Mouse (Mus musculus) T-helper 2 cell (primary cell): ENCODE measurements around the gene Fam53b.

Source experiments
- in situ Hi-C: fragments of 300-600 bp; cut with MboI, MseI; formaldehyde crosslinking; loops from one replicate; pipeline ENCODE4 v1.15.1; 2025; ENCODE audit warnings: high pct_unique_total_duplicates

Fam53b gene

GRCm38 (mm10) chr7:132813416-132814088 is at the start of gene Fam53b:
TSS of gene Fam53b (minus strand) at chr7:132813886.
- in situ Hi-C loops, result no loop called here

DNA sequence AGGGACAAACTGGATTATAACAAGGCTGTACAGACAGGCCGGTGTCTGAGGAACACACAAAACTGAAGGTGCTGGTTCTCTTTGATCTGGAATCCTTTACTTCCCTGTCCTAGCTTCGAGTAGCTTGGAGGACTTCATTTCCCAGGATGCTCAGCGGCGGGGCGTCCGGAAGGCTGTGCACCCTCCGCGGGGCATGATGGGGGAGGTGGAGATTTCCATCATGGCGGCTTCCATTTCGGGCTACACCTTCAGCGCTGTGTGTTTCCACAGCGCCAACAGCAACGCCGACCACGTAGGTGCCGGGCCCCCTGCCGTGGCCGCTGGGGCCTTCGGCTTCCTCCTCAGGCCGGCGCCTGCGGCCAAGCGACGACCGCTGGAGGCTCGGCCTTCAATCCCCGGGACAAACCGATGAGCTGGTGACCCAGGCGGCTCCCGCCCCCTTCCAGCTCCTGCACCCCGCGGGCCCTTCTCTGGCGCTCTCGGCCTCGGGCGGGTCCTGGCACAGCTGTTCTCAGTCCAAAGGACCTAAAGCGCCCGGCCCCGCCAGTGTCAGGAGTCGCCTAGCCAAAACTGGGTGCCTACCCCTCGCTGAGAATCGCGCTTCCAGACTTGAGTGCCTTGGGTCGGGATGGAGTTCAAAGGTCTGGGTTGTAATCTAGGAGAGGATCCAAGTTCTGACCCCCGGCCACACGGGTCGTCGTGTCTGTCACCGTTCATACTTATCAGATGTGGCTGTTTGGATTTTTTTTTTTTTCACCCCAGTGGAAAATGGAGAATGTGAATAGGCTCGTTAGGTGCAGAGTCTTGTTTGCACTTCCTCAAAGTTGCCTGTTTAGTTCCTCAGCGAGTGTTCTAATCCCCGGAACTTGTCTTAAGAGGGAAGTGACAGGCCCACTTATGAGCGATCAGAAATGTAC is 45.6 kb upstream of the Fam53b start, which contains the start of gene Abraxas2:
TSS of gene Abraxas2 (plus strand) at position 184 of the 917 bp plus-strand sequence.
- in situ Hi-C loops, result no loop called here

- in situ Hi-C loops, result no loop called here
Measured at GRCm38 (mm10) chr7:132858043-132858608, 44.4 kb upstream of the Fam53b start.

DNA sequence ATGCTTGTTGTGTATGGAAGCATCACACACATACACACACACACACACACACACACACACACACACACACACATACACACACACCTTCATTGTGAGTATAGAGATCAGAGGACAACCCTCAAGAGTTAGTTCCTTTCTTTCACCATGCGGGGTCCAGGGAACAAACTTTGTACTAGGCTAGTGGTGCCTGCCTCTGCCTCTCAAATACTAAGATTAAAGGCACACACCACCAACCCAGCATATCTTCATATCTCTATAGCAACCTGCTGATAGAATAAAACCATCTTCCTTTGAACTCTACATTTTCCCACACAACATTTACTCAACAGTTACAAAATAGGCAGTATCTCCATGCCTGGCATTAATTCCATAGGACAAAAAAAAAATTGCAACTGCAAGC is 42.4 kb upstream of the Fam53b start:
- in situ Hi-C loops, result no loop called here

- in situ Hi-C loops, result no loop called here
Measured at GRCm38 (mm10) chr7:132853946-132854345, 40.3 kb upstream of the Fam53b start.

GRCm38 (mm10) chr7:132853361-132853760 is 39.7 kb upstream of the Fam53b start:
- in situ Hi-C loops, result no loop called here

DNA sequence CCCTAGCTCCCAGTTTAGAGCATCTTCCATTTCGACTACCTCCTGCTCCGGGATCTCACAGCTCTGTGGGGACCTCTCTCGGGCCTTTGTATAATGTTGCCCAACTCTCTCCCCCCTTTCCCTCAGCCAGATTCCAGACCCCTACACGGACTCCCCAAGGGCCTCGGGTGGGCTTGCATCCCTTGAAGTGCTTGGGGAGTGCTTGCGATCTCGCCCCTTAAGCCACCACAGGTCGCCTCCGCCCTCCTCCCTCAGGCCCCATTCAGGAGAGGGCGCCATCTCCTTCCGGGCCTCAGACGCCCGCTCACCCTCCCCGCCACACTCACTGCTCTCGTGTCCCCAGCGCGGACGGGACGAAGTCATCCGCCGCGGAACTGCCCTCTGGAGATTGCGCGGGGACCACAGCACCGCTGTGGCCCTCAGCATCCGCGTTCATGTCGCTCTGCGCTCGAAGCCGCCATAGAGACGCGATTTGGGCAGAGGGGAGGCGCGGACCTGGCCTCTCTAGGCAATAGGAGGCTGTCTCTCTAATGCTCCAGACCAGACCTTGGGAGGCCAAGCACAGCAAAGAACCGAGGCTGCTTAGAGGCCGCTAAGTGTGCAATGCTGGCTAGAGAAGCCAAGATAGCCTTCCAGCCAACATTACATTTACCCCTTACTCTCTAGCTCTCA is 38.6 kb upstream of the Fam53b start, which contains the start of gene Eef1akmt2:
TSS of gene Eef1akmt2 (minus strand) at position 501 of the 672 bp plus-strand sequence.
- in situ Hi-C loops, result no loop called here

DNA sequence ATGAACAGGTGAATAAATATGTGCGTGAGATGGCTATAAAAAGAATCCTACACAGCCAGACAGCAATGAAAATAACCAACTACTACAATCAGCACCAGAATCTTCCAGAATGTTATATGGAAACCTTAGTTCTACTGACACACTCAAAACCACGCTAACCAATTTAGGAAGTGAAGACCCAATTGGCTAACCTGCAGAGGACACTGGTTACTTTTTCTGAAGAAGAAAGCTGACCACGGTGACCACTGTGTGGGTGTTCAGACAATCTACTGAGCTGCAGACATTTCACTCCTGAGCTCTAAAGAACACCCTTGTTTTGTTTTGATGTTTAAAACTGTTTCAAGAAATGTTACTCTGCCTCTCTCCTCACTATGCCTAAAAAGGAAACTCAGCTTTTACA is 29.5 kb upstream of the Fam53b start:
- in situ Hi-C loops, result no loop called here

DNA sequence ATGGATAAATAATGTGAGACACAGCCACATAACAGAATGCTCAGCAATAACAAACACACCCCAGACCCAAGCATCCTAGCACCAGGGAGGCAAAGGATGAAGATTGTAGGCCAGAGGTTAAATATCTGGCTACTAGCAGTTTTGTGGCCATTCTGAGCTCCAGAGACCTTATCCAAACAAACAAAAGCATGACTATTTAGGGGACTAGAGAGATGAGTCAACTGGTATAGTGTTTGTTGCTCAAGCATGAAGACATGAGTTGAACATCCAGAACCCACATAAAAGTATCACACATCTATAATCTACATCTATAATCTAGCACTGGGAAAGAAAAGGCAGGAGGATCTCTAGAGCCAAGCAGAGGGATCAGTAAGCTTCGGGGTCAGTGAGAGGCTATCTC is 28.8 kb upstream of the Fam53b start:
- in situ Hi-C loops, result no loop called here

GRCm38 (mm10) chr7:132841287-132841686 is 27.6 kb upstream of the Fam53b start:
- in situ Hi-C loops, result no loop called here

DNA sequence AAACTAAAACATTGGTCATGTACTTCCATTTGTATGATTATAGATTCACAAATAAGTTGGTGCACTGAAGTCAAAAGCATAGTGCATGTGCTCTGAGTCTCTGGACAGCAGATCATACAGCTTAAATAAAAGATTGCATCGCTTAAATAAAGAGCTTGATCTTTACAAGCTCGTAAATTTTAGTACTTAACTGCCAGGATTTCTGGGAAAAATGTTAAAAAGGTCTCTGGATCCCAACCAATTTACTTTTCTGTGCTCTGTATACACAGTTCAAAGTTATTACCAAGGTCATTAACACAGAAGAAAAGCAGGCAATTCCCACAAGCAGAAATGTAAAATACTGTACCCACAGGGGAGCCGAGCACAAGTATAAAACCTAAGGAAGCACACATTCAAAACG is 17.3 kb upstream of the Fam53b start:
- in situ Hi-C loops, result no loop called here

DNA sequence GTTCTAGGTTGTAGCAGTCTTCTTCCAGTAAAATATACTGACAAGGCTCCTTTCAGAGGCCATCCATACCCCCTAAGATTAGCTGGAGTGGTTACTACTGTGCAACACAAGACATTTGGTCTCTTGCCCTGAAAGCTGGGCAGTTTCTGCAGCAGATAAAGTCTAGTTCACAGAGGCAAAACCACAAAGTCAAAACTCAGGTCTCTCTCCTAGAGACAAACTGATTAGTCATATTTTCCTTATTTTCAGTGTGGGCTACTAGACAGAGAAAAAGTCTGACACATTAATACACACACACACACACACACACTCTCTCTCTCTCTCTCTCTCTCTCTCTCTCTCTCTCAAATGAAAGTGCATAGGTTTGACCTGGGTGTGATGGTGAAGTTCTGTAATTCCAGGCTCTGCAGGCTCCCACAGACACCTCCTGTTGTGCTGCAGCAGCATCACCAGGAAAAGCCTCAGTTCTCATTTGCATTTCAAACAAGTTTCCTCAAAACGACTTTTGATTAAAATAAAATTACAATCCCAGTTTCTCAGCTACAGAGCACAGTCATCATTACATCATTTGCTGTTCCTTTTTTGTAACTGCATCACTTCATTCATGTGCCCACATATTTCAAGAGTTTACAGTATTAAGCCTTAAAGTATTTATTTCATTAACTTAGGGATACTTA is 10.8 kb upstream of the Fam53b start:
- in situ Hi-C loops, result no loop called here

- in situ Hi-C loops, result no loop called here
Measured at GRCm38 (mm10) chr7:132823832-132824231, 10.1 kb upstream of the Fam53b start.

GRCm38 (mm10) chr7:132820692-132821091 is 7.0 kb upstream of the Fam53b start:
- in situ Hi-C loops, result no loop called here

- in situ Hi-C loops, result no loop called here
Measured at GRCm38 (mm10) chr7:132817056-132817455, 3.4 kb upstream of the Fam53b start.

- in situ Hi-C loops, result no loop called here
Measured at GRCm38 (mm10) chr7:132816528-132816927, 2.8 kb upstream of the Fam53b start.

- in situ Hi-C loops, result no loop called here
Measured at GRCm38 (mm10) chr7:132815081-132815480, 1.4 kb upstream of the Fam53b start.

DNA sequence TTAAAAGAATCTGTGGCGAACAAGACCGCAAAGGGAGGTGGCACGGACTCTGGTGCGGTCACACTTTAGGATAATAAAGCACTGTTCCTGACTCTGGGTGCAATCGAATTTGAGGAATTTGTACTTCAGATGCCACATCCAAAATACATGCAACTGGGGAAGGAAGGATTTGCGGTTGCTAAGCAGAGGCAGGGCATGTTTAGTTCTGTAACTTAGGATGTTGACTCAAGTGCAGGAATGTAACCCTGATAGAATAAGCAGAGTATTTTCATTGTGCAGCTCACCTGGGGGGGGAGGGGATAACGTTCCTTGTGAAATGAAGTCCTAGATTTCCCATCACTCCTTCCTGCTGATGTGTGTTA is 384 bp upstream of the Fam53b start:
- in situ Hi-C loops, result no loop called here

- in situ Hi-C loops, result no loop called here
Measured at GRCm38 (mm10) chr7:132812619-132813415, 869 bp downstream of the Fam53b start.
